Mouse (Mus musculus): ENCODE results near the gene Gpatch2l.

Gpatch2l gene

GRCm38 (mm10) chr12:86241604-86242536, at the start of gene Gpatch2l:
Gpatch2l (plus strand) TSS chr12:86241858.
- peak; percentile 98 for DNase-seq (ENCODE audit: low read depth, low spot score)

GRCm38 (mm10) chr12:86192036-86192449, 49.6 kb upstream of the Gpatch2l start:
- DNase-seq (ENCODE audit: low read depth, low spot score), result no peak

GRCm38 (mm10) chr12:86196944-86197343, 44.7 kb upstream of the Gpatch2l start:
- DNase-seq (ENCODE audit: low read depth, low spot score), result no peak

DNA sequence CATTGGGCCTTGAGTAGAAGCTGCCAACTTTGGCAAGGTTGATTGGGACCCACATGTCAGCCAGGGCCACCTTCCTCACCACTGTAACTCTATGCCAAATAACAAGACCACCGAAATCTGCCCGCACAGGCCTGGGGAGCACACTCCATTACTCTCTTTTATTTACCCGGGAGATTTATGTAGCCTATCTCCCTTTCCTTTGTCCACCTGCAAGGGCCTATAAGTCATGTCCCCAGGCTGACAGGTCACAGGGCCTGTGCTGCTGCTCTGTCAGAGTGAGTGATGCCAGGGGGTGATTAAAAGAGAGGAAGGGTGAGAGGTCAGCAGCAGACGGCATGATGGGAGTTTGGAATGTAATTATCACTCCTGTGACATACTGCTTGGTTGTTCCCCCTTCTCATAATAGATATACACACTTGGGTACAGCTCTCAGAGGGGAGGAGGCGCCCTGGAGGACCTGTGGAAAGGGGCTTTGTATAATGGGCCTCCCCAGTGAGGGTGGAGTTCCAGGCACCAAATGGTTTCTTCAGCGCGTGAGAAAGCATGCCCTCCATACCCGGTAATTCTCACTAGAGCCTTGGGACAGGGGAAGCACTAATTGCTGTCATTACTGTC, 38.1 kb upstream of the Gpatch2l start:
- DNase-seq (ENCODE audit: low read depth, low spot score), result no peak

- no peak for DNase-seq (ENCODE audit: low read depth, low spot score)
Observed at GRCm38 (mm10) chr12:86211099-86211520, 30.5 kb upstream of the Gpatch2l start.

- peak; percentile 68 for DNase-seq (ENCODE audit: low read depth, low spot score)
Observed at GRCm38 (mm10) chr12:86212693-86213470, 28.8 kb upstream of the Gpatch2l start.

GRCm38 (mm10) chr12:86214201-86214600, 27.5 kb upstream of the Gpatch2l start:
- DNase-seq (ENCODE audit: low read depth, low spot score), result no peak

- DNase-seq (ENCODE audit: low read depth, low spot score), result peak; percentile 63
Observed at GRCm38 (mm10) chr12:86216687-86217421, 24.8 kb upstream of the Gpatch2l start.

- no peak for DNase-seq (ENCODE audit: low read depth, low spot score)
Observed at GRCm38 (mm10) chr12:86220200-86221021, 21.2 kb upstream of the Gpatch2l start.

GRCm38 (mm10) chr12:86221074-86221703, 20.5 kb upstream of the Gpatch2l start:
- DNase-seq (ENCODE audit: low read depth, low spot score), result no peak

GRCm38 (mm10) chr12:86234295-86234694, 7.4 kb upstream of the Gpatch2l start:
- DNase-seq (ENCODE audit: low read depth, low spot score), result no peak

DNA sequence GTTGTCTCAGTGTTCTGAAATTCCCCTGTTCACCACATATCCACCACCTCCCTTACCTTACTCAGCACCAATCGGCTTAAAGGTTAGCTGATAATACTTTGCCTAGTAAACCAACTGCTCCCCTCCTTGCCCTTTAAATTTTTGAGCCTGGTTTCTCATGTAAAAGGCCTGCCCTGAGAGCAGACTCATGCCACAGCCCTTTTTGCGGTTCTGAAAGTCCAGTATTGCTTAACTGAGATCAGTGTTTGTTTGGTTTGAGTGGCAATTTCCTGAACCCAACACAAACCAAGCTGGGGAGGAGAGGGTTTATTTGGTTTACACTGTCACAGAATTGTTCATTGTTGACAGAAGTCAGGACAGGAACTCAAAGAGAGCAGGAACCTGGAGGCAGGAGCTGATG, 2.9 kb upstream of the Gpatch2l start:
- no peak for DNase-seq (ENCODE audit: low read depth, low spot score)

GRCm38 (mm10) chr12:86242563-86242962, 905 bp downstream of the Gpatch2l start:
- no peak for DNase-seq (ENCODE audit: low read depth, low spot score)

DNA sequence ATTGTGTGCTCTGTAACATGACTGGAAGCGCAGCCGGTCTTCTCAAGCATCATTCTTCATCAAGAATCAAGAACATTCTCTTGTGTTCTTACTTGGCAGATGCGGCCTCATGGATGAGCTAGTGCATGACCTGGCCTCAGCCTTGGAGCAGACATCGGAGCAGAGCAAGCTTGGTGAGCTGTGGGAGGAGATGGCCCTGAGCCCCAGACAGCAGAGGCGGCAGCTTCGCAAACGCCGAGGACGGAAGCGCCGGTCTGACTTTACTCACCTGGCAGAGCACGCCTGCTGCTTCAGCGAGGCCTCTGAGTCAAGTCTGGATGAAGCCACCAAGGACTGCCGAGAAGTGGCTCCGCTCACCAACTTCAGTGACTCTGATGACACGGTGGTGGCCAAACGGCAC, 2.3 kb downstream of the Gpatch2l start:
- no peak for DNase-seq (ENCODE audit: low read depth, low spot score)

DNA sequence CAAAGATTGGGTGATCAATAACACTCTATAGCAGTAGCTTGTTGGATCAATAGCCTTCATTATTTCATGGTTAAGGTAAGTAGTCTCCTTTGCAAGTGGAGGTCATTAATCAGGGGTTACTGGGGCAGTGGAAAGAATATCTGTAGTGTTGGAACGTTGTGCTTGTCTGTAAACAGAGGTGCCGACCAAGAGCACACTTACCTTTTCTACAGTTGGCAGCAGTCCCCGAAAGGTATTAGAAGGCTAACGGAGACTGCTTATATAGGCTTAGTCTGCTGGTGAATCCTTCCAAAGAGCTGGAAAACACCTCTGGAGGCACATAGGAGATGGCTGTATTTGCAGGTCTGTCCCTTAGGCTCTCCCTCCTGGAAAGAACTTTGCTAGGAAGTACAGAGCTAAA, 8.5 kb downstream of the Gpatch2l start:
- DNase-seq (ENCODE audit: low read depth, low spot score), result no peak

- DNase-seq (ENCODE audit: low read depth, low spot score), result no peak
Observed at GRCm38 (mm10) chr12:86254910-86255309, 13.3 kb downstream of the Gpatch2l start.

DNA sequence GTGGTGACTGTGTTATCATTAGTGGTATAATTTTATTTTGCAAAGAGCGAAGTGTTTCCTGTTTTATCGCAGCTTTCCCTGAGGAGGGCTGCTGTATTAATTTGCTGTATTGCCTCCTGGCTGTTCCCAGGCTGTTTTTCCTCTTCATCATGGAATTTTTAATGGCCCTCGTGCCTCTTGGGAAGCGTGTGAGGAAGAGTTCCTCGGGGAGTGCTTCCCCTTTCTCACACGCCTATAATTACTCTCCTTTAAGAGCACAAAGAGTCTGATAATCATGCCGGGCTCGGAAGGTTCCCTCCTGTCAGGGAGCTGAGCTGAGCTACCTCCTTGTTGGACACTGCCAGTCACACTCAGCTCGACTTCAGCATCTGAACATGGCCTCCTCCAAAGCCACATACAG, 30.0 kb downstream of the Gpatch2l start:
- no peak for DNase-seq (ENCODE audit: low read depth, low spot score)

DNA sequence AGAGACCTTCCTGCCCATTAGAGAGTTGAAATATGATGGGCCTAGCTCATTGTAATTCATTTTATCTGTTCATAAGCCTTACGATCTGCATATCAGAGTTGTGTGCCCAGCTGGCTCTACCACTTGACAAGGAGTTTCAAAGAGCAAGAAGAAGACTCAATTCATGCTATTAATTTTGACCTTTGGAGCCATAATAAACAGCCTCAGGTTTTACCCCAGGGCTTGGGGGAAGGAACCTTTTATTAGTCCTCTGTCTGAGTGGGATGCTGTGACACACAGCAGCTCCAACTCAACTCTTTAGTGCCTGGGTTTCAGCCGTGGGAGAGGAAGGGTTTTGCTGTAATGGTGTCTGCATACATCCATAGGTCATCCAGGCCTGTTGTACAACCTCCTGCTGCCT, 32.6 kb downstream of the Gpatch2l start:
- no peak for DNase-seq (ENCODE audit: low read depth, low spot score)

DNA sequence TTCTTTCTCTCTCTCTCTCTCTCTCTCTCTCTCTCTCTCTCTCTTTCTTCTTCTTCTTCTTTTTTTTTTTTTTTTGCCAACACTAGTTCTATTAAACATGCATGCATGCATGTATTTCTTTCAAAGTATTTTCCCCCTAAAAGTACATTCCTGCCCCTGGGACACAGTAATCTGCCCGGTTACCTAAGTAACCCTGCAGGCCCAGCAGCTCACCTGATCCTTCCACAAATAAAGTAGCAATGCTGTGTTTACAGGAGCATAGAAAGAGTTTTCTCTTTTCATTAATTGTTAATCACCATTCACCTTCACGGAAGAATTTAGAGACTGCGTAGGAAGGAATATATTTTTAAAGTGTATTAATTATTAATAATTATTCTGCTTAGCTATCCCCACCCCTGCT, 34.1 kb downstream of the Gpatch2l start:
- no peak for DNase-seq (ENCODE audit: low read depth, low spot score)

DNA sequence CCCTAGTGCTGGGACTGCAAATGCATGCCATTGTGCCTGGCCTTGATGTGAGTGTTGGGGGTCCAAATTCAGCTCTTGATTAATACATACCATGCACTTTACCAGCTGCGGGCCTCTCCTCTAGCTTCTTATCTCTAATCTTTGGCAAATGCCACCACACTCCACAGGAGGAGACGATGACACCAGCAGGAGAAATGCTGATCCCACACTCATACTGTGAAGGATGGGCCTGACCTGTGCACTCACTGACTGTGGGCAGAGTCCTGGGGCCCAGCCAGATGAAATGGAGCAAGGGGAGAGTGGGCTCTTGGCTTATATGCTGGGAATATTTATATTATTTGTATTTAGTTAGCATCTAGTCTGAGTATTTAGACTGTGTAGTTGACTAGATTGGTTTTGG, 34.8 kb downstream of the Gpatch2l start:
- no peak for DNase-seq (ENCODE audit: low read depth, low spot score)

Measured in R1 (cell line).